Mouse (Mus musculus) lung, embryonic 14.5 days (tissue): ENCODE measurements at regions not wholly inside any gene's neighbourhood (a gene's known extent, or its start where the extent isn't known, plus 50 kb on each side); places are given as distances from the start of the nearest gene placed in this dataset.
"Not testable (repeated sequence)": the region's sequence is repeated elsewhere in the genome, so short reads cannot be mapped to it uniquely, and the experiment has no call there.

ENCODE experiments used
- ATAC-seq: fragments of 200-750 bp; cut with Nextera tagmentation; 2 replicates; pipeline ENCODE4 v1.8.0; 2017; ENCODE audit warnings: mild to moderate bottlenecking, moderate TSS enrichment, moderate library complexity; ENCODE audit not compliant: insufficient read depth
- DNase-seq: peaks from one replicate; pipeline ENCODE4 v3.0.0-alpha.2; 2015
- H3K27ac ChIP-seq: fragments of 300-500 bp; sonication (generic); 2 replicates; pipeline ENCODE4 v1.5.1; 2014; ENCODE audit warnings: low read depth, mild to moderate bottlenecking, moderate library complexity
- H3K27me3 ChIP-seq: fragments of 300-500 bp; sonication (generic); 2 replicates; pipeline ENCODE4 v1.6.1; 2014; ENCODE audit warnings: low read length, control low read depth; ENCODE audit not compliant: insufficient read depth
- H3K36me3 ChIP-seq: fragments of 300-500 bp; sonication (generic); 2 replicates; pipeline ENCODE4 v1.6.1; 2014; ENCODE audit warnings: control low read depth; ENCODE audit not compliant: insufficient read depth
- H3K4me1 ChIP-seq: fragments of 300-500 bp; sonication (generic); 2 replicates; pipeline ENCODE4 v1.6.1; 2014; ENCODE audit warnings: antibody characterized with exemption, control low read depth; ENCODE audit not compliant: insufficient read depth
- H3K4me2 ChIP-seq: fragments of 300-500 bp; sonication (generic); 2 replicates; pipeline ENCODE4 v1.6.1; 2014; ENCODE audit warnings: mild to moderate bottlenecking
- H3K4me3 ChIP-seq: fragments of 300-500 bp; sonication (generic); 2 replicates; pipeline ENCODE4 v1.5.1; 2014; ENCODE audit warnings: low read depth, low read length
- H3K9ac ChIP-seq: fragments of 300-500 bp; sonication (generic); 2 replicates; pipeline ENCODE4 v1.6.1; 2014
- H3K9me3 ChIP-seq: fragments of 300-500 bp; sonication (generic); 2 replicates; pipeline ENCODE4 v1.6.1; 2016; ENCODE audit warnings: low read depth, low read length, control low read depth
- CTCF ChIP-seq: IDR thresholded peaks from 2 replicates; pipeline ENCODE4 v1.5.1; 2016; ENCODE audit warnings: antibody characterized with exemption, low read depth
- WGBS: fragments of 180-500 bp; shearing (Covaris S2); extraction: QIAGEN DNeasy Blood & Tissue Kit; methylation state at CpG from one replicate; pipeline ENCODE4 v1.1.7; 2014; 5-methylcytosine and 5-hydroxymethylcytosine counted together

DNA sequence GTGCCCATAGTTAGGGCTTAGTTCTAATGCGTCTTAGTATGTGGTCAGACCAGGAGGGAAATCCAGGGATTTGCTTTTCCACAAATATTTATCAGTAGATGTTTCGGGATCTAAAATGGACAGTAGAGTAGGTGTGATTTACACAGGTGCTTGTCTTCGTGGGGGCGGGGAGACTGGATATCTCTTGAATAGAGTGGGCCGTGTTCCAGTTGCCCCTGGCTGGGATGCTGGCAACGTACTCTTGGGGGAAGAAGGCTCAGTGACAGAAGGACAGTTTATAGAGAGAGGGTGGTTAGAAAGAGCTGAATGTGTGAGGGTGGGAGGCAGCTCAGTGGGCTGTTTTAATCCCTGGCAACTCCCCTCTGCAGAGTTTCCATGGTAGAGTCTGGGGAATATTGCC is 117.4 kb downstream of the Enc1 start:
- WGBS: 60% methylated on average over 6 of the region's 6 CpGs
- no peak for TF ChIP-seq CTCF
- no peak overlapping the region for H3K27ac ChIP-seq

DNA sequence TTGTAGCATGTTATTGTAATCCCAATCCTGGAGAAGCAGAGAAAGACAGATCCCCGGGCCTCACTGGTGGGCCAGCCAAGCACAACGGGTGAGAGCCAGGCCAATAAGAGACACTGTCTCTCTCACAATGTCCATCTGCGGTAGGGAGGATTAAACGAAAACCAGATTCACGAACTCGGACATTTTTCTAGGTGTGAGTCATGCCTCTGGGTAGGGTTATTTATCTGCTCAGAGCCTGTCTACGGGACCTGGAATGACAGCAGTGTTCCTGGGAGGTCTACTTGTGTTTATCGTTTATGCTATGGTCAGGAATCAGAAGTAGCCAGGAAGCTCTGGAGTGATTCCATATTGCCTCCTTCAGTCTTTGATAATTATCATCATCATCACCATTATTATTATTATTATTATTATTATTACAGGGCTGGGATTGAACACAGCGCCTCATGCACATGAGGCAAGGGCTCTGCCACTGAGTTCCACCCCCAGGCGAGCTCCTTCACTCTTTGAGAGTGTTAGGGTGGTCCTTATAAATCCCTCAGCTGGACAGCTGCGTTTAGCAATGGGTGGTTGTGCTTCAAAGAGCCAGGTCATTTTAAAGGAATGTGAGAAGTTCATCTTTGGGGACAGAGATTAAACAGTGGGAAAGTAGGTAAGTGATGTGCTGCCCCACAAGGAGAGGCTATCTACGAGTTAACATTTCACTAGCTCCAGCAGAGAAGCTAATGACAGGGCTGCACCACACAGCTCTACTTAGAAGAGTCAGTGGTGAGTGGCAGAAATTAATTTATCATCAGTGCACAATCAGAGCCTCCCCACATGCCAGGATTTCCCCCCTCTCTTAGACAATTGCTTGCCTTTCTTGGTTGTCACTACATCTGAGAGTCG is 116.3 kb downstream of the Enc1 start:
- no peak overlapping the region for H3K4me2 ChIP-seq
- H3K9ac ChIP-seq: no peak overlapping the region
- H3K4me3 ChIP-seq: no peak overlapping the region
- TF ChIP-seq CTCF: no peak
- H3K4me1 ChIP-seq: peaks cover 8% of the 10 kb centered on the region; the same call in 1 of the 2 replicates
- H3K9me3 ChIP-seq: no peaks in the 10 kb centered on the region
- DNase-seq (no peak), ATAC-seq (no peak)
- no peak overlapping the region for H3K27ac ChIP-seq
- no peaks in the 10 kb centered on the region for H3K27me3 ChIP-seq
- H3K36me3 ChIP-seq: no peaks in the 10 kb centered on the region
- WGBS: 34% methylated on average over 13 of the region's 13 CpGs

More for the DNA sequence above, 117.4 kb downstream of the Enc1 start:
- Histone ChIP-seq H3K4me1 (peaks cover 9% of the 10 kb centered on the region; the same call in 1 of the 2 replicates), H3K36me3 (no peaks in the 10 kb centered on the region), H3K9ac (no peak overlapping the region), H3K4me2 (no peak overlapping the region), H3K9me3 (no peaks in the 10 kb centered on the region), H3K4me3 (no peak overlapping the region), H3K27me3 (no peaks in the 10 kb centered on the region)
- DNase-seq (no peak), ATAC-seq (no peak)

DNA sequence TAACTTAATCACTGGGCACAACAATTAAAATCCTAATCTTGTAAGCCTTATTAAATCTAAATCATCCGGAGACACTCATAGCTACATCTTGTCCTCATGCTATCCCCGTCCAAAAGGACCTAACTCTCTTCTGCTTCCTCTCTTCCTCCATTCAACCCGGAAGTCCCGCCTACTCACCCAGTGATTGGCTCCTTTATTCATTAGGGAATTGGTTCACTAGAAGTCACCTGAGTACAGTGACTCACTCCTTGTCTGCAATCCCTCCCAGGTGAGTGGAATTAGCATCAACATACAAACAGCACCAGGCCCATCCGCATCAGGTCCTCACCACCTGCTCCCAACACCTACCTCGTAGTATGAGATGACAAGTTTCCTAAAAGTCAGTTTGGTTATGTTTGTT is 114.5 kb downstream of the Enc1 start:
- not testable (repeated sequence) for ATAC-seq, H3K27ac ChIP-seq, H3K9me3 ChIP-seq, H3K4me3 ChIP-seq, DNase-seq, H3K36me3 ChIP-seq, H3K9ac ChIP-seq, H3K4me2 ChIP-seq, H3K27me3 ChIP-seq, H3K4me1 ChIP-seq
- 85% methylated on average over 6 of the region's 6 CpGs for WGBS

DNA sequence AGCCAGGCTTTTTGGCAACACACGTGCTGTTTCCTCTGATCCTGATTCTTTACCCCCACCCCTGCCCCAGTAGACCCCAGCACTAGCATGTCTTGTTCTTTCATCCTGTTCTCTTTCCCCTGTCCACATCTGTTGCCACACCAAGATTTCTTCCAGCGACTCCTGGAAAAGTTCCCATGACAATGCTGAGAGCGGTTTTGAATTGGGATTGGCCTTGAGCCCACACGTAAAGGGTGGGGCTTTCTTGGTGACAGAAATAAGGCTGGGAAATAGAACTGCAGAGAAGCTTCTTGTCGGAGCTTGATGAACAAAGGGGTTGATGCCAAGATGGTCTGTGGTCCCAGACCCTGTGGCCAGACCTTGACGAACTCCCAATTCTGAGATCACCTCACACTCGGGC is 106.8 kb downstream of the Enc1 start:
- peaks cover 5% of the 10 kb centered on the region; the same call in 1 of the 2 replicates for H3K4me1 ChIP-seq
- no peak overlapping the region for H3K4me3 ChIP-seq
- no peaks in the 10 kb centered on the region for H3K27me3 ChIP-seq
- 52% methylated on average over 7 of the region's 7 CpGs for WGBS
- H3K4me2 ChIP-seq: no peak overlapping the region
- no peaks in the 10 kb centered on the region; the same call in 1 of the 2 replicates for H3K9me3 ChIP-seq
- no peaks in the 10 kb centered on the region for H3K36me3 ChIP-seq
- ATAC-seq: no peak
- TF ChIP-seq CTCF: no peak
- no peak overlapping the region for H3K27ac ChIP-seq
- H3K9ac ChIP-seq: no peak overlapping the region
- peak; percentile 77 for DNase-seq

DNA sequence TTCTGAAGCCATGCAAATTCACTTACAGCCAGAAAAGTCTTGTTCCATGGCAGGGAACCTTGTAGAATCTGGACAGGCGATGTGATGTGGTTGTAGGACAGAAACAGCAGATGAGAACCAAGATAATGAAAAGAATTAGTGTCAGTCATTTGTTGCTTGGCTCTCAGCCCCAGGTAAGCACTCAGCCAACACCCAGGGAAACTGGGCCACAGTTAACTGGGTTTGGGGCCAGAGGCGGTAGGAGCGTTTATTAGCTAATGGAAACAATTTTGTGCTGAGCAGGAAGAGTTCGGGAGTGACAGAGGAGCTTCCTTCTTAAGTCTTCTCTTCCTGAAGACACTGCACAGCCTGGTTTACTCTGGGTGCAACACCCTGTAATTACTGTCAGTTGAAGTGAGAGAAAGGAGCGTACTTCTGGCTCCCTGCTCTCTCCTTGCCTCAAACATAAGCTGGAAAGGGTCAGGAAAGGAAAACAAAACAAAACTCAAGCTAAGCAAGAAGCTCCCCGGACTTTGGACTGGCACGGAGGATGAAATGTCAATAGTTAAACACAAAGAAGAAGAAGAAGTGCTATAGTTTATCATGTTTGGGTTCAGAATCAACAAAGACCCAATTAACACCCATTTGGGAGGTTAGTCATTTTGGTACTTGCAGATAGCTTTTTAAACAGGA is 100.4 kb downstream of the Enc1 start:
- H3K9ac ChIP-seq: no peak overlapping the region
- H3K4me2 ChIP-seq: no peak overlapping the region
- no peak for ATAC-seq
- TF ChIP-seq CTCF: no peak
- H3K9me3 ChIP-seq: no peaks in the 10 kb centered on the region; the same call in 1 of the 2 replicates
- WGBS: 38% methylated on average over 7 of the region's 7 CpGs
- H3K4me3 ChIP-seq: no peak overlapping the region
- H3K36me3 ChIP-seq: no peaks in the 10 kb centered on the region
- no peak overlapping the region for H3K27ac ChIP-seq
- H3K4me1 ChIP-seq: peaks cover 13% of the 10 kb centered on the region; the same call in 1 of the 2 replicates
- H3K27me3 ChIP-seq: no peaks in the 10 kb centered on the region
- DNase-seq: peak; percentile 32

DNA sequence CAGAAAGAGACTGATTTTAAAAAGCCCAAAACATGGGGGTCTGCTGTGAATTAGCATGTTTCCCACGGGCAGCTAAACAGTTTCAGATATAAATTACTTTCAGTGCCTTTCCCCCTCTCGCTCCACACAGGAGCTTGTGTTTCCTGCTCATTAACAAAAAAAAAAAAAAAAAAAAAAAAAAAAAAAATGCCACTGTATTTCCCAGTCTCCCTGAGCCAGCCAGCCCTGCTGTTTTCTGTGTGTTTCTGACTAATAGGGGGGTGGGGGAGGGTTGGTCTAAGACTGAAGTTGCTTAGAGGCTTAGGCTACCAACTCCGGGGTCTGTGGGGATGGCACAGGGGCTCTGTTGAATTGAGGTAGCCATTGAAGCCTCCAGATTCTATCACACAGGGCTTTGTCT is 97.0 kb downstream of the Enc1 start:
- ATAC-seq: peak; percentile 6; the same call in 1 of the 2 replicates
- TF ChIP-seq CTCF: no peak
- peaks cover 16% of the 10 kb centered on the region; the same call in 1 of the 2 replicates for H3K4me1 ChIP-seq
- no peaks in the 10 kb centered on the region; the same call in 1 of the 2 replicates for H3K9me3 ChIP-seq
- no peaks in the 10 kb centered on the region for H3K36me3 ChIP-seq
- H3K27ac ChIP-seq: peak overlapping the region; percentile 33; the same call in 1 of the 2 replicates
- H3K4me2 ChIP-seq: no peak overlapping the region
- 17% methylated on average over 3 of the region's 3 CpGs for WGBS
- H3K9ac ChIP-seq: no peak overlapping the region; the same call in 1 of the 2 replicates
- no peak for DNase-seq
- no peaks in the 10 kb centered on the region for H3K27me3 ChIP-seq
- no peak overlapping the region for H3K4me3 ChIP-seq

DNA sequence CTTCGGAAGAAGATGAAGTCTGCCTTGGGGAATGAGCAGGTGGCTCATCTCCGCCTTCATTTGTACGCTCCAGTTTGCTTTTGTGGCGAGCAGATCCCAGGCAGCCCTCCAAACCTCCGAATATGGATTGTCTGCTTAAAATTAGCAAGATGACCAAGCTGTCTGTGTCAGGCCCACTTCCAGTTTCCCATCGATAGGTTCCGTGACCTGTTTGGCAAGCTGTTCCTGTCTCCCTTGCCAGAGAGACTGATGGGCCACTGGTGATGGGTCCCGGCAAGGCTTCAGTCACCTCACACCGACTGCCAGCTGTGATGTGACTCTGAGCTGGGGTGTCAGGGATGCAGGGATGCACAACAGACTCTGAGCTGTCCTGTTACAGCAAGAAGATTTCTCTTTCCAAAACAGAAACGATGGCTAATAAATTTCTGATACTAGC is 96.4 kb downstream of the Enc1 start:
- Histone ChIP-seq H3K9me3 (no peaks in the 10 kb centered on the region), H3K27ac (0 out of 2 replicates have a peak overlapping the region, but pooled peaks have one; percentile 33), H3K4me1 (peaks cover 16% of the 10 kb centered on the region; the same call in 1 of the 2 replicates), H3K4me3 (no peak overlapping the region), H3K36me3 (no peaks in the 10 kb centered on the region), H3K27me3 (no peaks in the 10 kb centered on the region), H3K4me2 (no peak overlapping the region), H3K9ac (no peak overlapping the region)
- ATAC-seq (peak; percentile 95), DNase-seq (peak; percentile 89)
- TF ChIP-seq CTCF: no peak
- 30% methylated on average over 10 of the region's 10 CpGs for WGBS
